Mouse (Mus musculus) kidney, postnatal 36 days (tissue): ENCODE data around the gene A130010J15Rik.
A peak's percentile ranks its signal among the peaks of the same experiment; 100 is the strongest.

Experiments used
- DNase-seq, 2 experiments: peaks; one replicate each; pipeline ENCODE4 v3.0.0; 2021 to 2022; ENCODE audit warnings: mixed read lengths in 2 of 2

A130010J15Rik gene

GRCm38 (mm10) chr1:193201383-193201778 lies 33.5 kb downstream of the A130010J15Rik start, which contains the start of gene Traf3ip3:
TSS of gene Traf3ip3 (minus strand) at chr1:193201703.
- peak in 1 of 2 experiments; percentile 23 for DNase-seq

GRCm38 (mm10) chr1:193203821-193204220 lies 36.0 kb downstream of the A130010J15Rik start:
- no peak for DNase-seq

- peak in 1 of 2 experiments; percentile 11 for DNase-seq
These were observed 37.6 kb downstream of the A130010J15Rik start for GRCm38 (mm10) chr1:193205431-193205830.

GRCm38 (mm10) chr1:193207503-193207902 lies 39.7 kb downstream of the A130010J15Rik start, which contains the start of gene Lamb3:
TSS of gene Lamb3 (plus strand) at chr1:193207699.
- DNase-seq: no peak

- peak; percentile 74 to 88 for DNase-seq
These were observed 40.3 kb downstream of the A130010J15Rik start for GRCm38 (mm10) chr1:193208178-193208577.

- DNase-seq: no peak
These were observed 43.5 kb downstream of the A130010J15Rik start for GRCm38 (mm10) chr1:193211371-193211770.

GRCm38 (mm10) chr1:193214053-193214452 lies 46.2 kb downstream of the A130010J15Rik start:
- DNase-seq: no peak

GRCm38 (mm10) chr1:193216000-193216399 lies 48.2 kb downstream of the A130010J15Rik start:
- no peak for DNase-seq

GRCm38 (mm10) chr1:193220408-193220807 lies 52.6 kb downstream of the A130010J15Rik start:
- no peak for DNase-seq

- DNase-seq: no peak
These were observed 57.7 kb downstream of the A130010J15Rik start for GRCm38 (mm10) chr1:193225531-193225930.

GRCm38 (mm10) chr1:193226114-193226513 lies 58.3 kb downstream of the A130010J15Rik start:
- DNase-seq: no peak

GRCm38 (mm10) chr1:193226724-193227522 lies 59.1 kb downstream of the A130010J15Rik start:
- no peak for DNase-seq
